Mouse (Mus musculus) kidney, embryonic 14.5 days (tissue): ENCODE measurements around the gene Tbc1d19. TPM values are rescaled to one million over a fixed set of nuclear protein-coding genes. Genes with fewer than 3 reads are reported as not detected.
A peak's percentile ranks its signal among the peaks of the same experiment; 100 is the strongest.

Experiments
- ATAC-seq: fragments of 200-750 bp; cut with Nextera tagmentation; 2 replicates; pipeline ENCODE4 v1.8.0; 2017; ENCODE audit warnings: moderate number of reproducible peaks, mild to moderate bottlenecking, moderate TSS enrichment, moderate library complexity; ENCODE audit not compliant: low FRiP score, low TSS enrichment
- H3K27ac ChIP-seq: fragments of 300-500 bp; sonication (generic); 2 replicates; pipeline ENCODE4 v1.5.1; 2014; ENCODE audit warnings: low read depth, mild to moderate bottlenecking, low read length, moderate library complexity, mixed read lengths
- H3K27me3 ChIP-seq: fragments of 300-500 bp; sonication (generic); 2 replicates; pipeline ENCODE4 v1.6.1; 2014; ENCODE audit warnings: mild to moderate bottlenecking, low read length; ENCODE audit not compliant: control insufficient read depth, insufficient read depth
- H3K36me3 ChIP-seq: fragments of 300-500 bp; sonication (generic); 2 replicates; pipeline ENCODE4 v1.6.1; 2014; ENCODE audit warnings: low read length, mixed read lengths; ENCODE audit not compliant: control insufficient read depth, insufficient read depth
- H3K4me1 ChIP-seq: fragments of 300-500 bp; sonication (generic); 2 replicates; pipeline ENCODE4 v1.6.1; 2014; ENCODE audit warnings: low read length, mixed read lengths; ENCODE audit not compliant: control insufficient read depth, insufficient read depth
- H3K4me2 ChIP-seq: fragments of 300-500 bp; sonication (generic); replicated peaks from 2 replicates; pipeline ENCODE4 v1.6.1; 2014; ENCODE audit warnings: low read depth, mild to moderate bottlenecking, low read length
- H3K4me3 ChIP-seq: fragments of 300-500 bp; sonication (generic); 2 replicates; pipeline ENCODE4 v1.5.1; 2014; ENCODE audit warnings: mild to moderate bottlenecking, low read length
- H3K9ac ChIP-seq: fragments of 300-500 bp; sonication (generic); 2 replicates; pipeline ENCODE4 v1.6.1; 2014; ENCODE audit warnings: low read depth, mild to moderate bottlenecking, low read length, moderate library complexity
- H3K9me3 ChIP-seq: fragments of 300-500 bp; sonication (generic); 2 replicates; pipeline ENCODE4 v1.6.1; 2016; ENCODE audit warnings: low read length; ENCODE audit not compliant: control insufficient read depth
- WGBS: fragments of 180-500 bp; shearing (Covaris S2); extraction: QIAGEN DNeasy Blood & Tissue Kit; methylation state at CpG from one replicate; pipeline ENCODE4 v1.1.7; 2014; 5-methylcytosine and 5-hydroxymethylcytosine counted together
- polyA plus RNA-seq: library from polyadenylated mRNA; unstranded; fragments of >200 nt; fragmentation: Nextera tagmentation; extraction: Ambion mirVana; gene quantifications from 2 replicates; pipeline ENCODE4 v1.2.1, GENCODE M21; 2014

Gene Tbc1d19
- polyA plus RNA-seq, 1 experiment from 2014 or later, result 43.8 TPM

GRCm38 (mm10) chr5:53841256-53841655 lies 31.9 kb downstream of the Tbc1d19 start:
- H3K27ac ChIP-seq, result no peak overlapping the region
- no peak for ATAC-seq
- 75% methylated on average over 5 of the region's 5 CpGs for WGBS
- H3K4me3 ChIP-seq, result no peak overlapping the region
- H3K4me1 ChIP-seq, result no peaks in the 10 kb centered on the region
- H3K4me2 ChIP-seq, result no peak overlapping the region
- H3K27me3 ChIP-seq, result no peaks in the 10 kb centered on the region
- no peak overlapping the region for H3K9ac ChIP-seq
- H3K9me3 ChIP-seq, result no peaks in the 10 kb centered on the region
- peaks cover 6% of the 10 kb centered on the region; the same call in 1 of the 2 replicates for H3K36me3 ChIP-seq

- H3K27me3 ChIP-seq, result no peaks in the 10 kb centered on the region
- no peak overlapping the region for H3K27ac ChIP-seq
- H3K9ac ChIP-seq, result no peak overlapping the region
- H3K4me2 ChIP-seq, result no peak overlapping the region
- peaks cover 18% of the 10 kb centered on the region; the same call in 1 of the 2 replicates for H3K36me3 ChIP-seq
- H3K4me3 ChIP-seq, result no peak overlapping the region
- no peaks in the 10 kb centered on the region for H3K9me3 ChIP-seq
- WGBS, result 57% methylated on average over 2 of the region's 2 CpGs
- H3K4me1 ChIP-seq, result no peaks in the 10 kb centered on the region
- ATAC-seq, result no peak
These were observed 39.0 kb downstream of the Tbc1d19 start for GRCm38 (mm10) chr5:53848294-53848942.

- Histone ChIP-seq H3K9ac (no peak overlapping the region), H3K4me2 (no peak overlapping the region), H3K27ac (no peak overlapping the region), H3K4me1 (no peaks in the 10 kb centered on the region), H3K27me3 (no peaks in the 10 kb centered on the region), H3K4me3 (no peak overlapping the region), H3K9me3 (no peaks in the 10 kb centered on the region), H3K36me3 (peaks cover 20% of the 10 kb centered on the region; the same call in 1 of the 2 replicates)
- 87% methylated on average over 5 of the region's 5 CpGs for WGBS
- no peak for ATAC-seq
These were observed 43.2 kb downstream of the Tbc1d19 start for GRCm38 (mm10) chr5:53852574-53852973.

- Histone ChIP-seq H3K27ac (no peak overlapping the region), H3K4me1 (no peaks in the 10 kb centered on the region), H3K27me3 (no peaks in the 10 kb centered on the region), H3K4me3 (no peak overlapping the region), H3K9ac (no peak overlapping the region), H3K36me3 (peaks cover 17% of the 10 kb centered on the region; the same call in 1 of the 2 replicates), H3K9me3 (no peaks in the 10 kb centered on the region), H3K4me2 (no peak overlapping the region)
- ATAC-seq, result no peak
- 88% methylated on average over 6 of the region's 6 CpGs for WGBS
These were observed 45.2 kb downstream of the Tbc1d19 start for GRCm38 (mm10) chr5:53854561-53854960.

- Histone ChIP-seq H3K27me3 (no peaks in the 10 kb centered on the region), H3K36me3 (peaks cover 11% of the 10 kb centered on the region; the same call in 1 of the 2 replicates), H3K4me1 (no peaks in the 10 kb centered on the region), H3K27ac (no peak overlapping the region), H3K9ac (no peak overlapping the region), H3K4me2 (no peak overlapping the region), H3K4me3 (no peak overlapping the region), H3K9me3 (no peaks in the 10 kb centered on the region)
- no peak for ATAC-seq
- 85% methylated on average over 6 of the region's 6 CpGs for WGBS
These were observed 46.6 kb downstream of the Tbc1d19 start for GRCm38 (mm10) chr5:53856011-53856410.

- ATAC-seq, result no peak
- H3K9me3 ChIP-seq, result no peaks in the 10 kb centered on the region
- H3K36me3 ChIP-seq, result no peaks in the 10 kb centered on the region
- H3K9ac ChIP-seq, result no peak overlapping the region
- 79% methylated on average over 5 of the region's 5 CpGs for WGBS
- H3K4me1 ChIP-seq, result no peaks in the 10 kb centered on the region
- H3K4me2 ChIP-seq, result no peak overlapping the region
- no peak overlapping the region for H3K4me3 ChIP-seq
- H3K27ac ChIP-seq, result no peak overlapping the region
- no peaks in the 10 kb centered on the region for H3K27me3 ChIP-seq
These were observed 55.7 kb downstream of the Tbc1d19 start for GRCm38 (mm10) chr5:53865146-53865545.

- H3K27ac ChIP-seq, result no peak overlapping the region
- no peak overlapping the region for H3K9ac ChIP-seq
- no peak for ATAC-seq
- H3K4me2 ChIP-seq, result no peak overlapping the region
- WGBS, result 63% methylated on average over 6 of the region's 6 CpGs
- no peaks in the 10 kb centered on the region for H3K36me3 ChIP-seq
- H3K9me3 ChIP-seq, result no peaks in the 10 kb centered on the region
- H3K4me1 ChIP-seq, result no peaks in the 10 kb centered on the region
- no peaks in the 10 kb centered on the region for H3K27me3 ChIP-seq
- H3K4me3 ChIP-seq, result no peak overlapping the region
These were observed 56.6 kb downstream of the Tbc1d19 start for GRCm38 (mm10) chr5:53865991-53866390.

- Histone ChIP-seq H3K4me2 (no peak overlapping the region), H3K9me3 (no peaks in the 10 kb centered on the region), H3K9ac (no peak overlapping the region), H3K36me3 (peaks cover 3% of the 10 kb centered on the region; the same call in 1 of the 2 replicates), H3K4me3 (no peak overlapping the region), H3K4me1 (no peaks in the 10 kb centered on the region), H3K27me3 (no peaks in the 10 kb centered on the region), H3K27ac (no peak overlapping the region)
- peak; percentile 78; the same call in 1 of the 2 replicates for ATAC-seq
- WGBS, result 30% methylated on average over 6 of the region's 6 CpGs
These were observed 62.4 kb downstream of the Tbc1d19 start for GRCm38 (mm10) chr5:53871665-53872312.

- H3K4me2 ChIP-seq, result no peak overlapping the region
- H3K27me3 ChIP-seq, result no peaks in the 10 kb centered on the region
- no peak for ATAC-seq
- no peaks in the 10 kb centered on the region for H3K9me3 ChIP-seq
- H3K4me1 ChIP-seq, result no peaks in the 10 kb centered on the region
- no peak overlapping the region for H3K4me3 ChIP-seq
- H3K9ac ChIP-seq, result no peak overlapping the region
- H3K36me3 ChIP-seq, result peaks cover 3% of the 10 kb centered on the region; the same call in 1 of the 2 replicates
- no peak overlapping the region for H3K27ac ChIP-seq
- WGBS, result 91% methylated on average over 3 of the region's 3 CpGs
These were observed 65.6 kb downstream of the Tbc1d19 start for GRCm38 (mm10) chr5:53874966-53875365.
